Mouse (Mus musculus): ENCODE data around the gene Bach2.

GRCm38 (mm10) chr4:32481366-32482055, 242.9 kb downstream of the Bach2 start:
- TF ChIP-seq CTCF (conservative IDR thresholded peaks at IDR 0.05; ENCODE audit: low read length), result no peak
- TF ChIP-seq NANOG (IDR thresholded peaks at IDR 0.05; ENCODE audit: borderline replicate concordance, low read length), result no peak; the same call in 1 of the 2 replicates

All from E14TG2a.4 (cell line).